Mouse (Mus musculus) hindbrain, postnatal 0 days (tissue): ENCODE measurements around the gene Slc22a7. TPM values are rescaled to one million over a fixed set of nuclear protein-coding genes. Genes with fewer than 3 reads are reported as not detected.

Experiments
- ATAC-seq: fragments of 200-750 bp; cut with Nextera tagmentation; 2 replicates; pipeline ENCODE4 v1.8.0; 2017; ENCODE audit warnings: mild to moderate bottlenecking, moderate TSS enrichment, moderate library complexity
- DNase-seq: peaks from one replicate; pipeline ENCODE4 v3.0.0-alpha.2; 2015; ENCODE audit warnings: low spot score
- H3K27ac ChIP-seq: fragments of 300-500 bp; sonication (generic); 2 replicates; pipeline ENCODE4 v1.5.1; 2014; ENCODE audit warnings: mild to moderate bottlenecking
- H3K27me3 ChIP-seq: fragments of 300-500 bp; sonication (generic); 2 replicates; pipeline ENCODE4 v1.6.1; 2014; ENCODE audit warnings: low read length, mixed read lengths; ENCODE audit not compliant: insufficient read depth
- H3K36me3 ChIP-seq: fragments of 300-500 bp; sonication (generic); 2 replicates; pipeline ENCODE4 v1.6.1; 2014; ENCODE audit warnings: low read length, mixed read lengths; ENCODE audit not compliant: insufficient read depth
- H3K4me1 ChIP-seq: fragments of 300-500 bp; sonication (generic); 2 replicates; pipeline ENCODE4 v1.6.1; 2014; ENCODE audit warnings: antibody characterized with exemption, low read length, mixed read lengths; ENCODE audit not compliant: insufficient read depth
- H3K4me2 ChIP-seq: fragments of 300-500 bp; sonication (generic); 2 replicates; pipeline ENCODE4 v1.6.1; 2014; ENCODE audit warnings: low read depth, mild to moderate bottlenecking, low read length, moderate library complexity, mixed read lengths
- H3K4me3 ChIP-seq: fragments of 300-500 bp; sonication (generic); 2 replicates; pipeline ENCODE4 v1.5.1; 2014; ENCODE audit warnings: low read length
- H3K9ac ChIP-seq: fragments of 300-500 bp; sonication (generic); replicated peaks from 2 replicates; pipeline ENCODE4 v1.6.1; 2014; ENCODE audit warnings: mild to moderate bottlenecking, low read length, moderate library complexity, mixed read lengths
- H3K9me3 ChIP-seq: fragments of 300-500 bp; sonication (generic); 2 replicates; pipeline ENCODE4 v1.6.1; 2016; ENCODE audit warnings: low read length, mixed read lengths
- CTCF ChIP-seq: IDR thresholded peaks from 2 replicates; pipeline ENCODE4 v1.5.1; 2016; ENCODE audit warnings: antibody characterized with exemption, control low read depth, low read depth
- whole genome bisulfite sequencing: fragments of 180-500 bp; shearing (Covaris S2); extraction: QIAGEN DNeasy Blood & Tissue Kit; methylation state at CpG from one replicate; pipeline ENCODE4 v1.1.7; 2014; 5-methylcytosine and 5-hydroxymethylcytosine counted together
- polyA plus RNA-seq: library from polyadenylated mRNA; unstranded; fragments of >200 nt; fragmentation: Nextera tagmentation; extraction: Ambion mirVana; gene quantifications from 2 replicates; pipeline ENCODE4 v1.2.1, GENCODE M21; 2015
- total RNA-seq: library from RNA; depleted of rRNA; stranded (reverse); fragments of >200 nt; gene quantifications from 2 replicates; pipeline ENCODE4 v1.2.3, GENCODE M21; 2014

Slc22a7 gene
- total and polyA plus RNA-seq, 2 experiments from 2014 or later, result not detected

DNA sequence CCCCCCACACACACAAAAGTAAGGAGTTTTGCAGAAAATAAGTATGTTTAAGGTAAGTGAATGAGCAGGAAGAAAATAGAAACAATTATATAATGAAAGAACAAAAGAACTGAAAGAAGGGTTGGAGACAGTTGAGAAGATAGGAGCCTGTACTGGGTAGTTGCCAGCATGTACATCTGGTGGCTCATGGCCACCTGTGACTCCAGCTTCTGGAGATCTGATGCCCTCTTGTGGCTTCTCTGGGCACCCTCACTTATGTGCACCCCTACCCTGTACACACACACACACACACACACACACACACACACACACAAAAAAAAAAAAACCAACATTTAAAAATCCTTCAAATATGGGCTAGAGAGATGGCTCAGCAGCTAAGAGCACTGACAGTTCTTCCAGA, 18.5 kb downstream of the Slc22a7 start:
- ATAC-seq, result no peak
- TF ChIP-seq CTCF, result 0 out of 2 replicates have a peak, but pooled peaks have one; percentile 6
- no peaks in the 10 kb centered on the region for H3K4me1 ChIP-seq

GRCm38 (mm10) chr17:46418628-46419027, 19.6 kb downstream of the Slc22a7 start:
- Histone ChIP-seq H3K4me1 (no peaks in the 10 kb centered on the region), H3K27ac (no peak overlapping the region), H3K27me3 (no peaks in the 10 kb centered on the region), H3K9ac (no peak overlapping the region), H3K4me2 (no peak overlapping the region), H3K4me3 (no peak overlapping the region), H3K9me3 (no peaks in the 10 kb centered on the region), H3K36me3 (peaks cover 11% of the 10 kb centered on the region)
- WGBS, result 61% methylated on average over 5 of the region's 5 CpGs
- DNase-seq (peak; percentile 23), ATAC-seq (no peak)
- no peak for TF ChIP-seq CTCF

More for the DNA sequence above, 18.5 kb downstream of the Slc22a7 start:
- Histone ChIP-seq H3K27me3 (no peaks in the 10 kb centered on the region), H3K9ac (no peak overlapping the region), H3K36me3 (peaks cover 5% of the 10 kb centered on the region; the same call in 1 of the 2 replicates), H3K27ac (no peak overlapping the region), H3K4me2 (no peak overlapping the region), H3K4me3 (no peak overlapping the region), H3K9me3 (no peaks in the 10 kb centered on the region)
- no peak for DNase-seq

GRCm38 (mm10) chr17:46408478-46408877, 29.8 kb downstream of the Slc22a7 start:
- peak; percentile 54 for TF ChIP-seq CTCF
- ATAC-seq, result no peak
- Histone ChIP-seq H3K4me2 (no peak overlapping the region), H3K9ac (no peak overlapping the region), H3K36me3 (peaks cover 45% of the 10 kb centered on the region), H3K27ac (no peak overlapping the region), H3K4me3 (no peak overlapping the region), H3K4me1 (no peaks in the 10 kb centered on the region), H3K27me3 (no peaks in the 10 kb centered on the region), H3K9me3 (no peaks in the 10 kb centered on the region)
- 19% methylated on average over 3 of the region's 3 CpGs for WGBS
- DNase-seq, result peak; percentile 55

GRCm38 (mm10) chr17:46394631-46395030, 43.6 kb downstream of the Slc22a7 start:
- 83% methylated on average over 1 of the region's 1 CpGs for WGBS
- Histone ChIP-seq H3K9ac (no peak overlapping the region), H3K4me2 (no peak overlapping the region), H3K36me3 (peaks cover 26% of the 10 kb centered on the region), H3K9me3 (no peaks in the 10 kb centered on the region), H3K27ac (no peak overlapping the region), H3K27me3 (no peaks in the 10 kb centered on the region), H3K4me3 (no peak overlapping the region), H3K4me1 (no peaks in the 10 kb centered on the region)
- TF ChIP-seq CTCF, result no peak
- no peak for DNase-seq
- ATAC-seq, result no peak

DNA sequence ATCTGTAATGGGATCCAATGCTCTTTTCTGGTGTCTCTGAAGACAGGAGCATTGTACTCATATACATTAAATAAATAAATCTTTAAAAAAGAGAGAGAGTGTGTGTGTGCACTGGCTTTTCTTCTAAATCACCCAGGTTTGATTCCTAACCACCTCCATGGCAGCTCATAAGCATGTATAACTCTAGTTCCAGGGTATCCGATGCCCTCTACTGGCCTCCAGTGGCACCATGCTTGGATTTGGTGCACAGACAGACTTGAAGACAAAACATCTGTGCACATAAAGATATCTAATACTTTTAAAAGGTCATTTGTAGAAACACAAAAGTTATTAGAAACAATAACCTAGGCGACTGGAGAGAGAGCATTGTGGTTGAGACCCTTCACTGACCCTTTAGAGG, 45.2 kb downstream of the Slc22a7 start:
- Histone ChIP-seq H3K27ac (no peak overlapping the region), H3K4me3 (no peak overlapping the region), H3K9ac (no peak overlapping the region), H3K9me3 (no peaks in the 10 kb centered on the region), H3K36me3 (peaks cover 14% of the 10 kb centered on the region), H3K4me1 (no peaks in the 10 kb centered on the region), H3K27me3 (no peaks in the 10 kb centered on the region), H3K4me2 (no peak overlapping the region)
- DNase-seq (peak; percentile 71), ATAC-seq (no peak)
- TF ChIP-seq CTCF, result peak; percentile 76
- 37% methylated on average over 2 of the region's 2 CpGs for WGBS

DNA sequence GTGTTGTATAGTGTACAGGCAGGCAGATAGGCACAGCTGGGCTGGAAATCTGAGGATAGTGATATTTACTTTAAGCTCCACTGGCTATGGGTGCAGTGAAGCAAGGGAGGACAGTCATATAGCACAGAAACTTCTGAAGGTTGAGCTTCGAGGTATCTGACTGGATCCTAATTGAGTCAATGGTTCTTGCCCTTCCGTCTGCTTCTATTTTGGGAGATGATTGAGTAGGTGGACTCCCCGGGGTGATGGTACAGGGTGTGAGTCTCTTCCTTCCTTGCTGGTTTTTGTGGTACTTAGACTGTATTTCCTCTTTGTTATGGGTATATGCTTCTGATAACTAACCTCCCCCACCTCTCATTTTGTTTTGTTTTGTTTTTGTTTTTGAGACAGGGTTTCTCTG, 50.1 kb downstream of the Slc22a7 start:
- ATAC-seq, result no peak
- Histone ChIP-seq H3K9me3 (no peaks in the 10 kb centered on the region), H3K4me3 (no peak overlapping the region), H3K9ac (no peak overlapping the region), H3K4me1 (peaks cover 6% of the 10 kb centered on the region; the same call in 1 of the 2 replicates), H3K4me2 (no peak overlapping the region), H3K27me3 (no peaks in the 10 kb centered on the region), H3K36me3 (no peaks in the 10 kb centered on the region; the same call in 1 of the 2 replicates), H3K27ac (no peak overlapping the region)
- no peak for DNase-seq
- TF ChIP-seq CTCF, result no peak
- WGBS, result 79% methylated on average over 3 of the region's 3 CpGs

- DNase-seq (peak; percentile 31), ATAC-seq (peak; percentile 4; the same call in 1 of the 2 replicates)
- Histone ChIP-seq H3K4me1 (peaks cover 6% of the 10 kb centered on the region; the same call in 1 of the 2 replicates), H3K9me3 (no peaks in the 10 kb centered on the region), H3K36me3 (no peaks in the 10 kb centered on the region), H3K27ac (peak overlapping the region; percentile 94), H3K4me2 (peak overlapping the region; percentile 82), H3K9ac (peak overlapping the region; percentile 97), H3K27me3 (no peaks in the 10 kb centered on the region), H3K4me3 (peak overlapping the region; percentile 97)
- WGBS, result under 1% methylated on average over 68 of the region's 70 CpGs
- no peak for TF ChIP-seq CTCF
These were observed 54.0 kb downstream of the Slc22a7 start for GRCm38 (mm10) chr17:46384061-46384801.
